Mouse (Mus musculus) cerebellum, adult 2 months (tissue): ENCODE measurements around the gene Aatk. TPM values are rescaled to one million over a fixed set of nuclear protein-coding genes. Genes with fewer than 3 reads are reported as not detected.
A peak's percentile ranks its signal among the peaks of the same experiment; 100 is the strongest.

Source experiments
- DNase-seq, 2 experiments: peaks; one replicate each; pipeline ENCODE4 v3.0.0; 2021
- H3K27ac ChIP-seq: fragments of 200-500 bp; 2 replicates; pipeline ENCODE4 v1.5.1; 2012; ENCODE audit warnings: low read length, control low read depth, inconsistent platforms; ENCODE audit not compliant: insufficient read depth
- H3K27me3 ChIP-seq: fragments of 200-500 bp; 2 replicates; pipeline ENCODE4 v1.6.1; 2012; ENCODE audit warnings: inconsistent platforms, mild to moderate bottlenecking, low read length, moderate library complexity; ENCODE audit not compliant: control insufficient read depth, insufficient read depth
- H3K4me1 ChIP-seq: fragments of 200-500 bp; 2 replicates; pipeline ENCODE4 v1.6.1; 2011; ENCODE audit warnings: low read length; ENCODE audit not compliant: control insufficient read depth, insufficient read depth
- H3K4me3 ChIP-seq: fragments of 200-500 bp; replicated peaks from 2 replicates; pipeline ENCODE3; 2011; ENCODE audit warnings: mild to moderate bottlenecking, low read depth, low read length, control low read depth; ENCODE audit not compliant: insufficient read depth
- CTCF ChIP-seq: fragments of 200-500 bp; IDR thresholded peaks from 2 replicates; pipeline ENCODE4 v1.5.1; 2011; ENCODE audit warnings: low read depth, mild to moderate bottlenecking, control low read depth, low read length, moderate library complexity, borderline replicate concordance; ENCODE audit not compliant: insufficient read depth
- POLR2A ChIP-seq: fragments of 200-500 bp; IDR thresholded peaks from 2 replicates; pipeline ENCODE4 v1.6.1; 2011; ENCODE audit warnings: low read length, control low read depth, borderline replicate concordance; ENCODE audit not compliant: insufficient read depth
- WGBS: fragments of 180-500 bp; shearing (Covaris S2); methylation state at CpG from one replicate; pipeline ENCODE4 v1.1.7; 2018; 5-methylcytosine and 5-hydroxymethylcytosine counted together
- polyA plus RNA-seq: library from polyadenylated mRNA; depleted of rRNA; stranded (reverse); fragments of >200 nt; gene quantifications from 2 replicates; pipeline ENCODE4 v1.2.3, GENCODE M21; 2012

Gene Aatk
- polyA plus RNA-seq, 1 experiment = 298 TPM

- Histone ChIP-seq H3K27me3 (no peaks in the 10 kb centered on the region), H3K4me3 (no peak overlapping the region), H3K27ac (no peak overlapping the region; the same call in 1 of the 2 replicates), H3K4me1 (peaks cover 66% of the 10 kb centered on the region)
- no peak for TF ChIP-seq CTCF
- TF ChIP-seq POLR2A = no peak
- 22% methylated on average over 18 of the region's 18 CpGs for WGBS
- peak; percentile 63 to 64 for DNase-seq
These were observed 41.3 kb downstream of the Aatk start for GRCm38 (mm10) chr11:120005434-120006317.

DNA sequence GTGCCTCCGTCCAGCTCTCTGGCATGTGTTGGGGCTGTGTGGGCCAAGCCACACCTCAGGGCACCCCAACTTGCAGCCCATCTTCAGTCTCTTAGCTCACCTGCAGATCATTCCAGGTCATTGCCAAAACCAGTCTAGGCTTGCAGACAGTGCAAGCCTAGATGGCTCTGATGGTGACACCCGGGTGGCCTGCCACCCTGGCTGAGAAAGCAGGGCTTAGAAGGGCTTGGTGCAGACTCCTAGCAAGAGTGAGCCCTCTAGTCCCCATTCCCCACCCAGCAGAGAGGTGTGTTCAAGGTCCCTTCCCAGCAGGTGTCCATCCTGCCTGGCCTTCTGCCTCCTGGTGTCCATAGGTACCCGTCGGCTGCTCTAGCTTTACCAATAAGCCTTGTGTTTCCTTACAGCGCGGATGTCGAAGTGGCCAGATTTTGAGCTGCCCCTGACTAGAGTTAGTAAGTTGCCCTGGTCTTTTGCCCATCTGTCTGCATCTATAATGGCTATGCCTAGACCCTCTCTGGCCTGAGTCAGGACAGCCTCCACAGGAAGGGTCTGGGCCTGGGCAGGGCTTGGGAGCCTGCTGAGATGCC, 44.2 kb downstream of the Aatk start:
- peaks cover 38% of the 10 kb centered on the region for H3K4me1 ChIP-seq
- H3K4me3 ChIP-seq = no peak overlapping the region
- TF ChIP-seq CTCF = no peak
- no peak for TF ChIP-seq POLR2A
- no peaks in the 10 kb centered on the region for H3K27me3 ChIP-seq
- 52% methylated on average over 7 of the region's 7 CpGs for WGBS
- H3K27ac ChIP-seq = no peak overlapping the region
- peak; percentile 49 to 51 for DNase-seq

DNA sequence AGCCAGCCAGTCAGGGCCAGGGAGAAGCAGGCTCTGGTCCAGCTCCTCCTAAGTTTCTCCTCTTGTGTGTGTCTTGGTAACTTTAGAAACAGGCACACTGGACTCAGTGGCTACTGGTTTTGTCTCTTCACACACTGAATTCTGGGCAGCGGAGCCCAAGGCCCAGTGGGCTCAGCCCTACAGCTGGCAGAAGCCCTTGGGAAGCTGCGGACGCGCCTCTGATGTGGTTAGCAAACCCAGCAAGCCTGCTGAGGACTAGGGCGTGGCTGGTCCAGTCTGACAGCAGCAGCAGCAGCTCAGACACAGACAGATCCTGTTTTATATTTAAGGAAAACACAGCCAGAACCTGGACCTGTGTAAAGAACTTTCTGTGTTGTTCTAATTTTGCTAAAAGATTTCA, 44.9 kb downstream of the Aatk start:
- Histone ChIP-seq H3K27ac (no peak overlapping the region), H3K4me1 (peaks cover 38% of the 10 kb centered on the region), H3K4me3 (no peak overlapping the region), H3K27me3 (no peaks in the 10 kb centered on the region)
- peak in 1 of 2 experiments; percentile 25 for DNase-seq
- WGBS = 79% methylated on average over 5 of the region's 5 CpGs
- no peak for TF ChIP-seq POLR2A
- TF ChIP-seq CTCF = no peak

DNA sequence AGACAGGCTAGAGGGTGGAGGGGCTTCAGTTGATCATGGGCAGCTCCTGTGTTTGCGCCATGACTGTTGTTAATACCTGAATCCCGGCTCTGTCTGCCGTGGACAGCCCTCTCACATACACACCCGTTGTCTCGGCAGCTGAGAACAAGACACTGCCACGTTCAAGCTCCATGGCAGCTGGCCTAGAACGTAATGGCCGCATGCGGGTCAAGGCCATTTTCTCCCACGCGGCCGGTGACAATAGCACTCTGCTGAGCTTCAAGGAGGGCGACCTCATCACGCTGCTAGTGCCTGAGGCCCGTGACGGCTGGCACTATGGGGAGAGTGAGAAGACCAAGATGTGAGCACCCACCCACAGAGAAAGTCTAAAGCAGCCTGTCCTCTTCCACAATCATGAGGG, 49.6 kb downstream of the Aatk start:
- DNase-seq = no peak
- Histone ChIP-seq H3K4me1 (peaks cover 7% of the 10 kb centered on the region), H3K4me3 (no peak overlapping the region), H3K27ac (no peak overlapping the region), H3K27me3 (no peaks in the 10 kb centered on the region)
- 73% methylated on average over 16 of the region's 16 CpGs for WGBS
- no peak for TF ChIP-seq CTCF
- no peak for TF ChIP-seq POLR2A

DNA sequence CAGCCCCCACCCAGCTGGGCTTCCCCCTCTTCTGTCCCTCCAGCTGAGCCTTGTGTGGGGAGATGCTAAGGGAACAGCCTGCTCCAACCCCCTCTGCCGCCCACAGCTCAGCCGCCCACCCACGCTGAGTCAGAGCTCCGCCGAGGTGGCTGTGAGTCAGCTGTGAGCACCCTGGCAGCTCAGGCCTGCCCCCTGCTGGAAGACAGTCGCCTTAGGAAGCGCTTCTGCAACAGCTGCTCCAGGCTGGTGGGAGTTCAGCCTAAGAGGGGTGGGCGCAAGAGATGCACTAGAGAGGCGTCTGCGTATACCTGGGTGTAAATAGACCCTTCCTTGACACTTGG, 55.7 kb downstream of the Aatk start:
- H3K27me3 ChIP-seq = no peaks in the 10 kb centered on the region
- peaks cover 36% of the 10 kb centered on the region for H3K4me1 ChIP-seq
- peak; percentile 79 to 86 for DNase-seq
- WGBS = 20% methylated on average over 10 of the region's 10 CpGs
- H3K27ac ChIP-seq = no peak overlapping the region
- no peak overlapping the region for H3K4me3 ChIP-seq
- TF ChIP-seq CTCF (peak; percentile 85), POLR2A (no peak)

DNA sequence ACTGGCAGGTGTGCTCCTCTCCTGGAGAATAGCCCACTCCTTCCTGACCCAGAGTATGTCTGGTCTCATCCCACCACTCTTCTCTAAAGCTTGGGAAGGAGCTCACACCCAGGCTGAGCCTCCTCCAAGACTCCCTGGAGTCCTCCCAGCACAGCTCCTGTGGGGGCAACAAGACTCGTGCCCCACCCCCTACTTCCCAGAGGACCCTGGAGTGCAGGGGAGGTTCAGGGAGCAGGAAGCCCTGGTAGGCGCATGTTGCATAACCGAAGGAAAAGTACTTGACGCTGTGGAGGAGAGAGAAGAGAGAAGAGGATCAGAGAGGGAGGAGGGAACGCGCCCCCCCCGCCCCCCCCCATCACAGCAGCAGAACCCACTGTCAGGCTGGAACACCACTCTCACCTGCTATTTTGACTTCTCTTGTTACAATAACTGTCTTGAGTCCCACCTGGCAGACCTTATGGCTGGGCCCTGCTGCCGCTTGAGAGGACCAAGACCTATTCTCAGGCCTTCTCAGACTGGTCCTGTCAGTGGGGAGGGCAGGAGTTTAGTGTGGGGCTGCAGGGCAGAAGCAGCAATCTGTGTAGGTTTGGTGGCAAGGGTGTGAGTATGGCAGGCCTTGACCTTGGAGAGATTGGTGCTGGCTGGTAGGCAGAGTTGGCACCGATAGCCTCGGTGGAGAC, 56.2 kb downstream of the Aatk start:
- H3K4me1 ChIP-seq = peaks cover 35% of the 10 kb centered on the region
- TF ChIP-seq CTCF = no peak
- no peak for TF ChIP-seq POLR2A
- H3K27ac ChIP-seq = no peak overlapping the region
- H3K4me3 ChIP-seq = no peak overlapping the region
- no peaks in the 10 kb centered on the region for H3K27me3 ChIP-seq
- WGBS = 44% methylated on average over 10 of the region's 10 CpGs
- no peak for DNase-seq

DNA sequence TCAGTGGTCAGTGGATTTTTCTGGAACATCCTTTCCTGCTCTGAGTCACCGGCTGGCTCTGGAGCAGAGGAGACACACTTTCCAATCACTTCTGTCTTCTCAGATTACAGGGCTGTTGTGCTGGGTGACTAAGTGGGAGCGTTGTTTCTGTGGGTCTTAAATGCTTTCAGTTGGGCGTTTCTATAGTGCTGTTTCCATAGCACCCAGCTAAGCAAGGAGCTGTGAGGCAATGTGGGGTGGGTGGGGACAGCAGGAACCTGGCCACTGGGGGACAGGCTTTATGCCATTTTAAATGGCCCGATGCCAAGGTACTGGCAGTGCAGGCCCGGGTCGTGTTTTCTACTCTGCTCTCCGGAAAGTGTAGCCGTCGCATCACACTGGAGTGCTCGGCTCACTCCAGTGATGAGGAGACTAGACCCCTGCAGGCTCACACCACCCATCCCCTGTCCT, 57.8 kb downstream of the Aatk start:
- DNase-seq = peak in 1 of 2 experiments; percentile 40
- WGBS = 30% methylated on average over 10 of the region's 10 CpGs
- Histone ChIP-seq H3K4me1 (peaks cover 35% of the 10 kb centered on the region), H3K27me3 (no peaks in the 10 kb centered on the region), H3K4me3 (no peak overlapping the region), H3K27ac (no peak overlapping the region)
- TF ChIP-seq POLR2A = no peak
